Mouse (Mus musculus) spleen, adult 2 months (tissue): ENCODE measurements around the gene Cryba4.

ENCODE experiments used
- CTCF ChIP-seq: fragments of 200-500 bp; IDR thresholded peaks from 2 replicates; pipeline ENCODE4 v1.5.1; 2011; ENCODE audit warnings: mild to moderate bottlenecking, inconsistent platforms; ENCODE audit not compliant: insufficient read depth, insufficient read length, insufficient replicate concordance; ENCODE audit errors: extremely low read depth
- POLR2A ChIP-seq: fragments of 200-500 bp; IDR thresholded peaks from 2 replicates; pipeline ENCODE4 v1.6.1; 2011; ENCODE audit warnings: low read depth, low read length, inconsistent platforms

GRCm38 (mm10) chr5:112214419-112214818, 37.9 kb downstream of the Cryba4 start:
- TF ChIP-seq POLR2A (no peak), CTCF (peak; percentile 72; the same call in 1 of the 2 replicates)
